Mouse (Mus musculus) erythroblast, embryonic 14.5 days (primary cell): ENCODE measurements around the gene Sdf4. TPM values are rescaled to one million over a fixed set of nuclear protein-coding genes. Genes with fewer than 3 reads are reported as not detected.

Experiments used
- H3K27me3 ChIP-seq: 2 replicates; pipeline ENCODE4 v1.6.1; 2012; ENCODE audit warnings: inconsistent platforms; ENCODE audit not compliant: control insufficient read depth
- H3K36me3 ChIP-seq: 2 replicates; pipeline ENCODE4 v1.6.1; 2012; ENCODE audit warnings: mild to moderate bottlenecking, inconsistent platforms; ENCODE audit not compliant: control insufficient read depth
- H3K4me1 ChIP-seq: 2 replicates; pipeline ENCODE4 v1.6.1; 2012; ENCODE audit warnings: inconsistent platforms; ENCODE audit not compliant: control insufficient read depth
- H3K4me3 ChIP-seq: replicated peaks from 2 replicates; pipeline ENCODE3; 2012; ENCODE audit warnings: moderate library complexity, mild to moderate bottlenecking, inconsistent platforms
- H3K9me3 ChIP-seq: 2 replicates; pipeline ENCODE4 v1.6.1; 2012; ENCODE audit warnings: low read length, inconsistent platforms, mixed read lengths; ENCODE audit not compliant: control insufficient read depth
- GATA1 ChIP-seq: IDR thresholded peaks from 2 replicates; pipeline ENCODE4 v1.6.1; 2012; ENCODE audit warnings: low read length, inconsistent platforms, mixed read lengths
- TAL1 ChIP-seq: IDR thresholded peaks from 3 replicates; pipeline ENCODE4 v1.6.1; 2012; ENCODE audit warnings: low read length, inconsistent platforms, mixed read lengths
- polyA plus RNA-seq: library from polyadenylated mRNA; stranded (reverse); fragments of >175 nt; gene quantifications from 2 replicates; pipeline ENCODE4 v1.2.3, GENCODE M21; 2012

Gene Sdf4
- polyA plus RNA-seq, 1 experiment, result 4.3 TPM

GRCm38 (mm10) chr4:156023520-156023919 lies 30.8 kb downstream of the Sdf4 start:
- Histone ChIP-seq H3K4me3 (no peak overlapping the region), H3K36me3 (no peaks in the 10 kb centered on the region), H3K4me1 (peaks cover 4% of the 10 kb centered on the region), H3K9me3 (no peaks in the 10 kb centered on the region), H3K27me3 (no peaks in the 10 kb centered on the region)
- no peak for TF ChIP-seq GATA1
- no peak for TF ChIP-seq TAL1

DNA sequence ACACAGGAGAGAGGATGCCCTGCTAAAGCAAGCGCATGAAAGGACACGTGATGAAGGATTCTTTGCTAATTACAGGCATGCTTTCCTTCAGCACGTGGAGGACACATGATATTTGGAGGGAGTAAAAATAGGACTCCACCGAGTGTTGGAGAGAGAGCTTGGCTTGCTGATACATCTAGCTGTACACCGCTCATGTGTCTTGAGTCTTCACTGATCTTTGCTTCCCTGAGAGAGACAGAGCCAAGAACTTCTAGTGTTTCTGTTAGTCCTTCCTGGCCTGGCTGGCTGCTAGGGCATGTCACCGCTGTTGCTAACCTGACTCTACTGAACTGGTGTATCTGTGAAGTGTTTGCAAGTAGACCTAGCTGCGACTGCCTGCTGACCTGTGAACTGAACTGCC lies 31.5 kb downstream of the Sdf4 start:
- no peak overlapping the region for H3K4me3 ChIP-seq
- no peaks in the 10 kb centered on the region for H3K36me3 ChIP-seq
- H3K4me1 ChIP-seq, result peaks cover 4% of the 10 kb centered on the region
- no peaks in the 10 kb centered on the region for H3K9me3 ChIP-seq
- TF ChIP-seq GATA1 (no peak), TAL1 (no peak)
- no peaks in the 10 kb centered on the region for H3K27me3 ChIP-seq

- Histone ChIP-seq H3K4me3 (no peak within 1 kb of the TSS), H3K9me3 (no peaks in the 10 kb centered on the region), H3K36me3 (no peaks in the 10 kb centered on the region), H3K4me1 (peaks cover 4% of the 10 kb centered on the region), H3K27me3 (no peaks in the 10 kb centered on the region)
- no peak for TF ChIP-seq TAL1
- TF ChIP-seq GATA1, result no peak
Observed at GRCm38 (mm10) chr4:156026013-156026412, 33.3 kb downstream of the Sdf4 start, which contains the start of gene Tnfrsf18. Tnfrsf18 (plus strand) TSS chr4:156026164.

- H3K4me3 ChIP-seq, result no peak overlapping the region
- no peaks in the 10 kb centered on the region for H3K9me3 ChIP-seq
- no peaks in the 10 kb centered on the region for H3K36me3 ChIP-seq
- H3K27me3 ChIP-seq, result no peaks in the 10 kb centered on the region; the same call in 1 of the 2 replicates
- TF ChIP-seq TAL1 (no peak), GATA1 (no peak)
- H3K4me1 ChIP-seq, result no peaks in the 10 kb centered on the region
Observed at GRCm38 (mm10) chr4:156028580-156028979, 35.9 kb downstream of the Sdf4 start.

DNA sequence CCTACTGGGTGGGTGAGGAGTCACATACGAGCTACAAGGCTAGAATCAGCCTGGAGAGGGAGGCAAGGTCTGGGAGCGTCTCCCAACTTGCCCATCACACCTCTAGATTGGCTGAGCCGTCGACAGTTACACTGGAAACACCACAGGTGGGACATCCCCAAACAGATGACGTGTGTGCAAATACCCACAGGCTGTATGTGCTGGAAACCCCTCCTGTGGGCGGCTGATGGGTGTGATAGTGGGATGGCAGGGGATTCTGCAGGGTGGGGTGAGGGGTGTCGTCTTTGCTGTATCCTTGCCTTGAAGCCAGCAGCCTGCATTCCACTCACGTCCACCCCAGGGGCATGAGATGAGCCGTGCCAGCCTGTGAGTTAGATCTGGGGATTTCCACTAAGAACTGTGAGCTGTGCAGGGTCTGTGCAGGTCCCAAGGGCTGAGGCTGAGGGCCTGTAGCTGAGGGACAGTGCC lies 38.0 kb downstream of the Sdf4 start:
- Histone ChIP-seq H3K27me3 (peaks cover 19% of the 10 kb centered on the region), H3K4me1 (no peaks in the 10 kb centered on the region), H3K9me3 (no peaks in the 10 kb centered on the region), H3K36me3 (no peaks in the 10 kb centered on the region), H3K4me3 (peak overlapping the region; percentile 47)
- TF ChIP-seq GATA1 (no peak), TAL1 (no peak)

GRCm38 (mm10) chr4:156031255-156031592 lies 38.6 kb downstream of the Sdf4 start:
- TF ChIP-seq TAL1 (no peak), GATA1 (no peak)
- no peaks in the 10 kb centered on the region for H3K4me1 ChIP-seq
- peak overlapping the region; percentile 47 for H3K4me3 ChIP-seq
- no peaks in the 10 kb centered on the region for H3K9me3 ChIP-seq
- peaks cover 24% of the 10 kb centered on the region for H3K27me3 ChIP-seq
- no peaks in the 10 kb centered on the region for H3K36me3 ChIP-seq

- peak overlapping the region; percentile 47 for H3K4me3 ChIP-seq
- TF ChIP-seq GATA1, result no peak
- TF ChIP-seq TAL1, result no peak
- no peaks in the 10 kb centered on the region for H3K36me3 ChIP-seq
- H3K9me3 ChIP-seq, result no peaks in the 10 kb centered on the region
- H3K27me3 ChIP-seq, result peaks cover 26% of the 10 kb centered on the region
- no peaks in the 10 kb centered on the region for H3K4me1 ChIP-seq
Observed at GRCm38 (mm10) chr4:156031593-156032391, 39.1 kb downstream of the Sdf4 start.

DNA sequence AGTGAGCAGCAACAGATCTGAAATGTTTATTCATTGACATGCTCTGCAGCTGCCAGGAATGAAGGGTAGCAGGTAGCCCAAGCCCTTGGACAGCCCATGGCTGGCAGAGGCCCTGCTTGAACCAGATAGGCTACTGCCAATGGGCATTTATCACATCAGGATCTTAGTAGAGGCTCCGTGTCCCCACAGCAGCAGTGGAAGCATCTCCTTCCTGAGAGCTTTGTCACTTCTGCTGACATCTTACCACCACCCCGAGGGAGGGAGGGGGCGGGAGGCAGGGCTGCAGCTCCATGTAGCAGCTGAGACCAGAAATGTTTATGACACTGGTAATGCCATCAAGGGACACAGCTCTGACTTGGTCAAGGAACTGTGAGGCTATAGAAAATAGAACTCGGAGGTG lies 40.2 kb downstream of the Sdf4 start:
- Histone ChIP-seq H3K36me3 (no peaks in the 10 kb centered on the region), H3K4me1 (no peaks in the 10 kb centered on the region), H3K27me3 (peaks cover 26% of the 10 kb centered on the region), H3K4me3 (no peak overlapping the region), H3K9me3 (no peaks in the 10 kb centered on the region)
- TF ChIP-seq GATA1 (no peak), TAL1 (no peak)

DNA sequence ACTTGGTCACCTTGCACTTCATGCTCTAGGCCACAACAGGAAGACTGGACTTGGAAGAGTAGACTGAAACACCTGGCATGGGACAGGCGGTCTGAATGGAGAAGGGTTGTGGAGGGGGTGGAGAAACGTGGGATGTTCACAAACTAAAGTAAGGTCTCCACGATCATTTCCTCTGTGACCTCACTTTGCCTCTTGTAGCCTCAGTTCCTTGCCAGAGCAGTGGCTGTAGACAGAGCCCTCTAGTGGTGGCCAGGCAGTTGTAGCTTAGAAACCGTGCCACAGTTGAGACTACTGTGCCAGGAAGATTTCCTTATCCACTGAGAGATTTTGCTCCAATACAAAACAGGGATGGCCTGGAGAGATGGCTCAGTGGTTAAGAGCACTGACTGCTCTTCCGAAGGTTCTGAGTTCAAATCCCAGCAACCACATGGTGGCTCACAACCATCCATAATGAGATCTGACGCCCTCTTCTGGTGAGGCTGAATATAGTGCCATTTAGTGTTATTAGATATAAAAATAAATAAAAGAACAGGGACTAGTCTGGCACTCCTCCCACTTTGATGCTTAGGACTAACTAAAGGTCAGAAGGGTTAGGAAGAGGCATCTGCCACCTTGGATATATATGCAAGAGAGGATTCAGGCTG lies 40.9 kb downstream of the Sdf4 start:
- H3K4me3 ChIP-seq, result no peak overlapping the region
- no peaks in the 10 kb centered on the region for H3K4me1 ChIP-seq
- peaks cover 26% of the 10 kb centered on the region for H3K27me3 ChIP-seq
- H3K36me3 ChIP-seq, result no peaks in the 10 kb centered on the region
- no peaks in the 10 kb centered on the region for H3K9me3 ChIP-seq
- TF ChIP-seq TAL1 (no peak), GATA1 (no peak)
